Mouse (Mus musculus): ENCODE results near the gene Clba1.

DNA sequence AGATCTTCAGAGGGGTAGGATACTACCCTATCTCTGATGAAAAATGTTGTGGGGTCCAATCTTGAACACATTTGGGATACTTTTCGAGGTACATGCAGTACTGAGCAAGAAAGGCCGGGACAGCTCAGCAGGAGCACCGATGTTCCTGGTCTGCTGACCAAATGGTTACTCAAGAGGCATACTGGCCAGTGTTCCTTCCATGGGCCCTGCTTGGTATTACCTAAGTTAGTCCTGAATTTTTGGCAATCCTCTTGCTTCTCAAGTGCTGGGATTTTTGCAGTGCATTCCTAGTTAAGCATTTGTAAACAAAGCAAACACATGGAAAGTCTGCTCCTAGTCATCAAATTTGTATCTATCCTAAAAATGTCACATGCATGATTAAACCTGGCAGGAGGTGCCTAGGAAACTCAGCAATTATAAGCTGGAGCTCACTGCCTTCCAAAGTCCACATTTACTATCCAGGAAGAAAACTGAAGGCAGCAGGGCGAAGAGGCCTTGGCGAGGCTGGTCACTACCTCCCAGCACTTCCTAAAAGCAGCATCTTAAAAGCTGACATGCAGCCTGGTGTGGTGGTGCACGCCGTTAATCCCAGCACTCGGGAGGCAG, 10.4 kb downstream of the Clba1 start:
- TF ChIP-seq GATA1 (IDR thresholded peaks at IDR 0.05; ENCODE audit: low read length) (no peak), TAL1 (IDR thresholded peaks at IDR 0.05; ENCODE audit: low read length) (no peak)
